Mouse (Mus musculus) monocyte, adult 5-6 weeks (primary cell): ENCODE data around the gene H2afv. TPM values are rescaled to one million over a fixed set of nuclear protein-coding genes. Genes with fewer than 3 reads are reported as not detected.
"Not testable (repeated sequence)": the region's sequence is repeated elsewhere in the genome, so short reads cannot be mapped to it uniquely, and the experiment has no call there.

Source experiments
- ATAC-seq: fragments of 153-309, 156-312 bp; replicated peaks from 2 replicates; pipeline ENCODE4 v1.8.0; 2017; ENCODE audit warnings: mild to moderate bottlenecking; ENCODE audit not compliant: low TSS enrichment, insufficient number of reproducible peaks, severe bottlenecking, poor library complexity, low FRiP score
- total RNA-seq: library from RNA; stranded (forward); fragments of 200-1000, 200-491, 200-594 nt; gene quantifications from 3 replicates; pipeline ENCODE4 v1.2.3, GENCODE M21; 2017

Gene H2afv
- total RNA-seq, 1 experiment from 2014 or later: 31.2 TPM

- not testable (repeated sequence) for ATAC-seq
Observed at GRCm38 (mm10) chr11:6419156-6419555, 25.1 kb downstream of the H2afv start.

GRCm38 (mm10) chr11:6418751-6419150 is 25.5 kb downstream of the H2afv start:
- no peak for ATAC-seq

- ATAC-seq: no peak
Observed at GRCm38 (mm10) chr11:6417490-6417889, 26.8 kb downstream of the H2afv start.

- no peak for ATAC-seq
Observed at GRCm38 (mm10) chr11:6417069-6417468, 27.2 kb downstream of the H2afv start.

GRCm38 (mm10) chr11:6416405-6417034 is 27.7 kb downstream of the H2afv start:
- ATAC-seq: peak; percentile 58

- ATAC-seq: peak; percentile 72
Observed at GRCm38 (mm10) chr11:6415551-6416404, 28.5 kb downstream of the H2afv start.

GRCm38 (mm10) chr11:6414751-6415550 is 29.3 kb downstream of the H2afv start, which contains the start of gene Ppia:
Gene Ppia, plus strand, starts transcription at chr11:6415443.
- ATAC-seq: no peak; the same call in none of the 2 replicates

- ATAC-seq: no peak
Observed at GRCm38 (mm10) chr11:6413264-6413663, 31.0 kb downstream of the H2afv start.

GRCm38 (mm10) chr11:6411684-6412083 is 32.6 kb downstream of the H2afv start:
- ATAC-seq: no peak

- not testable (repeated sequence) for ATAC-seq
Observed at GRCm38 (mm10) chr11:6410755-6411154, 33.5 kb downstream of the H2afv start.

- ATAC-seq: no peak
Observed at GRCm38 (mm10) chr11:6410050-6410602, 34.1 kb downstream of the H2afv start.

- ATAC-seq: no peak
Observed at GRCm38 (mm10) chr11:6407162-6407621, 37.1 kb downstream of the H2afv start.

- ATAC-seq: no peak
Observed at GRCm38 (mm10) chr11:6406251-6407161, 37.7 kb downstream of the H2afv start.

- no peak for ATAC-seq
Observed at GRCm38 (mm10) chr11:6405591-6406081, 38.6 kb downstream of the H2afv start.

GRCm38 (mm10) chr11:6404699-6405566 is 39.3 kb downstream of the H2afv start:
- ATAC-seq: no peak

- no peak for ATAC-seq
Observed at GRCm38 (mm10) chr11:6403830-6404405, 40.3 kb downstream of the H2afv start.
